Mouse (Mus musculus) embryonic facial prominence, embryonic 12.5 days (tissue): ENCODE data around the gene Snx1. TPM values are rescaled to one million over a fixed set of nuclear protein-coding genes. Genes with fewer than 3 reads are reported as not detected.

ENCODE experiments used
- ATAC-seq: fragments of 200-750 bp; cut with Nextera tagmentation; 2 replicates; pipeline ENCODE4 v1.8.0; 2017; ENCODE audit not compliant: insufficient number of reproducible peaks, insufficient read depth, low FRiP score, low TSS enrichment
- H3K27ac ChIP-seq: fragments of 300-500 bp; sonication (generic); 2 replicates; pipeline ENCODE4 v1.5.1; 2016; ENCODE audit warnings: mild to moderate bottlenecking
- H3K27me3 ChIP-seq: fragments of 300-500 bp; sonication (generic); 2 replicates; pipeline ENCODE4 v1.6.1; 2016; ENCODE audit warnings: mild to moderate bottlenecking, moderate library complexity
- H3K36me3 ChIP-seq: fragments of 300-500 bp; sonication (generic); 2 replicates; pipeline ENCODE4 v1.6.1; 2016; ENCODE audit warnings: mild to moderate bottlenecking
- H3K4me1 ChIP-seq: fragments of 300-500 bp; sonication (generic); 2 replicates; pipeline ENCODE4 v1.6.1; 2016
- H3K4me2 ChIP-seq: fragments of 300-500 bp; sonication (generic); replicated peaks from 2 replicates; pipeline ENCODE4 v1.6.1; 2016; ENCODE audit warnings: mild to moderate bottlenecking, moderate library complexity
- H3K4me3 ChIP-seq: fragments of 300-500 bp; sonication (generic); 2 replicates; pipeline ENCODE4 v1.5.1; 2016; ENCODE audit warnings: mild to moderate bottlenecking
- H3K9ac ChIP-seq: fragments of 300-500 bp; sonication (generic); 2 replicates; pipeline ENCODE4 v1.6.1; 2016; ENCODE audit warnings: mild to moderate bottlenecking, moderate library complexity
- H3K9me3 ChIP-seq: fragments of 300-500 bp; sonication (generic); 2 replicates; pipeline ENCODE4 v1.6.1; 2016; ENCODE audit warnings: mild to moderate bottlenecking, moderate library complexity
- WGBS: fragments of 180-500 bp; shearing (Covaris S2); methylation state at CpG from one replicate; pipeline ENCODE4 v1.1.7; 2016; 5-methylcytosine and 5-hydroxymethylcytosine counted together
- polyA plus RNA-seq: library from polyadenylated mRNA; unstranded; fragments of >200 nt; fragmentation: Nextera tagmentation; extraction: Ambion mirVana; gene quantifications from 2 replicates; pipeline ENCODE4 v1.2.1, GENCODE M21; 2016

Snx1 gene
- polyA plus RNA-seq, 1 experiment from 2014 or later = 131 TPM

GRCm38 (mm10) chr9:66157958-66158830, 31.8 kb upstream of the Snx1 start, which contains the start of gene Dapk2:
Dapk2 (plus strand) TSS chr9:66158223.
- Histone ChIP-seq H3K9ac (peak within 1 kb of the TSS; percentile 28; the same call in 1 of the 2 replicates), H3K27me3 (peaks cover 29% of the 10 kb centered on the region), H3K4me3 (peak within 1 kb of the TSS; percentile 38), H3K4me1 (no peaks in the 10 kb centered on the region), H3K27ac (0 out of 2 replicates have a peak within 1 kb of the TSS, but pooled peaks have one; percentile 14), H3K9me3 (no peaks in the 10 kb centered on the region), H3K36me3 (no peaks in the 10 kb centered on the region), H3K4me2 (peak within 1 kb of the TSS; percentile 59)
- 3% methylated on average over 56 of the region's 58 CpGs for WGBS
- peak; percentile 88 for ATAC-seq

- Histone ChIP-seq H3K4me3 (no peak overlapping the region), H3K36me3 (no peaks in the 10 kb centered on the region), H3K4me1 (no peaks in the 10 kb centered on the region), H3K9ac (no peak overlapping the region), H3K4me2 (no peak overlapping the region), H3K27me3 (peaks cover 31% of the 10 kb centered on the region), H3K9me3 (no peaks in the 10 kb centered on the region), H3K27ac (no peak overlapping the region)
- ATAC-seq = no peak
- 96% methylated on average over 1 of the region's 1 CpGs for WGBS
Observed at GRCm38 (mm10) chr9:66155534-66155933, 29.1 kb upstream of the Snx1 start.

- H3K27me3 ChIP-seq = peaks cover 29% of the 10 kb centered on the region
- no peak overlapping the region for H3K4me3 ChIP-seq
- no peak overlapping the region for H3K27ac ChIP-seq
- no peaks in the 10 kb centered on the region for H3K9me3 ChIP-seq
- no peaks in the 10 kb centered on the region for H3K4me1 ChIP-seq
- ATAC-seq = no peak
- H3K9ac ChIP-seq = no peak overlapping the region
- H3K4me2 ChIP-seq = no peak overlapping the region
- WGBS = 92% methylated on average over 9 of the region's 9 CpGs
- H3K36me3 ChIP-seq = no peaks in the 10 kb centered on the region
Observed at GRCm38 (mm10) chr9:66154013-66154412, 27.6 kb upstream of the Snx1 start.

GRCm38 (mm10) chr9:66153594-66153993, 27.2 kb upstream of the Snx1 start:
- Histone ChIP-seq H3K4me1 (no peaks in the 10 kb centered on the region), H3K4me3 (no peak overlapping the region), H3K4me2 (no peak overlapping the region), H3K9ac (no peak overlapping the region), H3K27me3 (peaks cover 24% of the 10 kb centered on the region), H3K9me3 (no peaks in the 10 kb centered on the region), H3K36me3 (no peaks in the 10 kb centered on the region), H3K27ac (no peak overlapping the region)
- WGBS = 88% methylated on average over 6 of the region's 6 CpGs
- no peak for ATAC-seq

GRCm38 (mm10) chr9:66152011-66152410, 25.6 kb upstream of the Snx1 start:
- WGBS = 52% methylated on average over 9 of the region's 9 CpGs
- H3K4me3 ChIP-seq = no peak overlapping the region
- no peak for ATAC-seq
- no peak overlapping the region for H3K27ac ChIP-seq
- H3K4me2 ChIP-seq = no peak overlapping the region
- H3K27me3 ChIP-seq = peaks cover 9% of the 10 kb centered on the region; the same call in 1 of the 2 replicates
- no peaks in the 10 kb centered on the region for H3K36me3 ChIP-seq
- H3K9me3 ChIP-seq = no peaks in the 10 kb centered on the region
- H3K9ac ChIP-seq = no peak overlapping the region
- no peaks in the 10 kb centered on the region for H3K4me1 ChIP-seq

- ATAC-seq = no peak
- no peaks in the 10 kb centered on the region for H3K27me3 ChIP-seq
- no peak overlapping the region for H3K4me3 ChIP-seq
- H3K27ac ChIP-seq = no peak overlapping the region
- no peak overlapping the region for H3K9ac ChIP-seq
- H3K4me2 ChIP-seq = no peak overlapping the region
- H3K36me3 ChIP-seq = no peaks in the 10 kb centered on the region
- no peaks in the 10 kb centered on the region for H3K4me1 ChIP-seq
- H3K9me3 ChIP-seq = no peaks in the 10 kb centered on the region
Observed at GRCm38 (mm10) chr9:66146141-66146540, 19.8 kb upstream of the Snx1 start.

- WGBS = 5% methylated on average over 6 of the region's 6 CpGs
- Histone ChIP-seq H3K9ac (no peak overlapping the region), H3K36me3 (peaks cover 15% of the 10 kb centered on the region), H3K27me3 (no peaks in the 10 kb centered on the region), H3K9me3 (no peaks in the 10 kb centered on the region), H3K27ac (no peak overlapping the region), H3K4me1 (no peaks in the 10 kb centered on the region), H3K4me2 (no peak overlapping the region), H3K4me3 (no peak overlapping the region)
- no peak for ATAC-seq
Observed at GRCm38 (mm10) chr9:66144248-66144647, 17.9 kb upstream of the Snx1 start.

GRCm38 (mm10) chr9:66142265-66142664, 15.9 kb upstream of the Snx1 start:
- Histone ChIP-seq H3K27me3 (no peaks in the 10 kb centered on the region), H3K4me1 (no peaks in the 10 kb centered on the region), H3K9me3 (no peaks in the 10 kb centered on the region), H3K4me3 (no peak overlapping the region), H3K4me2 (no peak overlapping the region), H3K27ac (no peak overlapping the region), H3K36me3 (peaks cover 25% of the 10 kb centered on the region), H3K9ac (no peak overlapping the region)
- no peak for ATAC-seq
- 89% methylated on average over 1 of the region's 1 CpGs for WGBS

GRCm38 (mm10) chr9:66138193-66138592, 11.8 kb upstream of the Snx1 start:
- H3K4me3 ChIP-seq = no peak overlapping the region
- no peaks in the 10 kb centered on the region for H3K27me3 ChIP-seq
- 94% methylated on average over 7 of the region's 7 CpGs for WGBS
- H3K9me3 ChIP-seq = no peaks in the 10 kb centered on the region
- H3K9ac ChIP-seq = no peak overlapping the region
- H3K4me1 ChIP-seq = no peaks in the 10 kb centered on the region
- peaks cover 57% of the 10 kb centered on the region for H3K36me3 ChIP-seq
- no peak overlapping the region for H3K4me2 ChIP-seq
- H3K27ac ChIP-seq = no peak overlapping the region
- ATAC-seq = no peak

GRCm38 (mm10) chr9:66135967-66136366, 9.6 kb upstream of the Snx1 start:
- WGBS = 52% methylated on average over 4 of the region's 4 CpGs
- Histone ChIP-seq H3K4me2 (no peak overlapping the region), H3K9me3 (no peaks in the 10 kb centered on the region), H3K4me1 (no peaks in the 10 kb centered on the region), H3K4me3 (no peak overlapping the region), H3K27ac (no peak overlapping the region), H3K27me3 (no peaks in the 10 kb centered on the region), H3K9ac (no peak overlapping the region), H3K36me3 (peaks cover 67% of the 10 kb centered on the region)
- ATAC-seq = no peak

- Histone ChIP-seq H3K9me3 (no peaks in the 10 kb centered on the region), H3K36me3 (peaks cover 35% of the 10 kb centered on the region), H3K9ac (no peak overlapping the region), H3K4me2 (no peak overlapping the region), H3K4me3 (no peak overlapping the region), H3K27ac (no peak overlapping the region), H3K27me3 (no peaks in the 10 kb centered on the region), H3K4me1 (peaks cover 7% of the 10 kb centered on the region; the same call in 1 of the 2 replicates)
- no peak for ATAC-seq
- WGBS = 81% methylated on average over 2 of the region's 2 CpGs
Observed at GRCm38 (mm10) chr9:66131466-66131865, 5.1 kb upstream of the Snx1 start.

GRCm38 (mm10) chr9:66127884-66128283, 1.5 kb upstream of the Snx1 start:
- H3K4me2 ChIP-seq = peak overlapping the region; percentile 61
- ATAC-seq = no peak

More at GRCm38 (mm10) chr9:66127884-66128283, 1.5 kb upstream of the Snx1 start:
- Histone ChIP-seq H3K27ac (no peak overlapping the region), H3K4me3 (0 out of 2 replicates have a peak overlapping the region, but pooled peaks have one; percentile 61), H3K4me1 (peaks cover 18% of the 10 kb centered on the region; the same call in 1 of the 2 replicates), H3K9ac (no peak overlapping the region), H3K36me3 (peaks cover 7% of the 10 kb centered on the region), H3K27me3 (no peaks in the 10 kb centered on the region), H3K9me3 (no peaks in the 10 kb centered on the region)
- 95% methylated on average over 4 of the region's 4 CpGs for WGBS
